Mouse (Mus musculus) testis, postnatal 10 days (tissue): ENCODE measurements at regions not wholly inside any gene's neighbourhood (a gene's known extent, or its start where the extent isn't known, plus 50 kb on each side); places are given as distances from the start of the nearest gene placed in this dataset.

ENCODE experiments used
- DNase-seq: peaks from one replicate; pipeline ENCODE4 v3.0.0; 2021; ENCODE audit warnings: low spot score

DNA sequence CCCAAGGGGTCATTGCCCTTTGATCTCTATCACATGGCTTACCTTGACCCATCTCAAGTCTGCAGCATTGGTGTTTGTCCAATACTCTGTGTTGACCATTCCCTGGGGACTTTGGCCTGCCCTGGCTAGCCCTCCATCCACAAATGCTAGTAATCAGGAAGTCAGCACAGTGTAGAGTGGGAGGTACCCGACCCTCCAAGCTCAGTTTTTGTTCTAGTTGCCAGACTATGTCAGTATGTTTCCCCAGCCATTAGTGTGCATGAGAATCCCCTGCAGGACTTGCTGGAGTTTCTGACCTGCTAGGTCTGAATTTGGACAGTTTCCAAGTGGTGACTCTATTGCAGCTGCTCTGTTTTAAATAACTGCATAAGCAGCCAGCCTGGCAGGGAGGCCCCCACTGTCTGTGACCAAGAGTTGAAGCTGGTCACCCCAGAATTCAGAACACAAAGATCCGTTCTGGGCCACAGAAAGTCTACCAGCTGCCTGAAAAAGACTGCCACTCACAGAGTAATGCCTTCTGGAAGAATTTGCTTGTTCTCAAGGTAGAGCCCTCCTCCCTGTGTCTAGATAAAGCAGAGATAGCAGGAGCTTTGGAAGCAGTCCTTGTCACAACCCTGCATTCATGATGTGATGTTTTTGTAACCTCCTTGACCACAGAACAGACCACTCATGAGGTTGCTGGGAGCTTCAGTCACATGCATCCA lies 118.0 kb upstream of the Slc22a23 start:
- DNase-seq: no peak

DNA sequence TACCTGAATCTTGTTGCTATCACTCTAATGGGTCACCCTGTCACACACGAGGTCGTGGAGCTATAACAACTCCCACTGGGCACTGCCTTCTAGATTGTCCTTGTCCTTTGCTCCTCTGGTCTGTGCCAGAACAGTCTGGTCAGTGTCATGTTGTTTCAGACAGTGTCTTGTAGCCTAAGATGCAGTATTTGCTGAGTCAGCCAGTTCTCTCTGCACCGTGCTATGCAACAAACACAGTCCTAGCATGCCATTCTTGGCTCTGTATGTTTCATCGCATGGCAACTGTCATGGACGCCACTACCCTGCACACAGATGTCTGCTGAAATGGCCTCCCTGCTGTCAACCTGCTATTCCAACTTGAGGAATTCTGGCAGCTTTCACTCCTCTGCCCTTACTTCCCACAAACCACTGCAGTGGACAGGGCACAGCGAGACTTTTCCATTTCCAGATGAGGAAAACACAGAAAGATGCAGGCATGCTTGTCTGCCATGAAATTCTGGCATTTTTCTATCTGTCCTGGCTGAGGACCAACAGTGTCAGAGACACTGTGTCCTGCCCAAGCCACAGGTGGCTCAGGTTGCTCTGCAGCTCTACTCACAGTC lies 117.3 kb upstream of the Slc22a23 start:
- no peak for DNase-seq

DNA sequence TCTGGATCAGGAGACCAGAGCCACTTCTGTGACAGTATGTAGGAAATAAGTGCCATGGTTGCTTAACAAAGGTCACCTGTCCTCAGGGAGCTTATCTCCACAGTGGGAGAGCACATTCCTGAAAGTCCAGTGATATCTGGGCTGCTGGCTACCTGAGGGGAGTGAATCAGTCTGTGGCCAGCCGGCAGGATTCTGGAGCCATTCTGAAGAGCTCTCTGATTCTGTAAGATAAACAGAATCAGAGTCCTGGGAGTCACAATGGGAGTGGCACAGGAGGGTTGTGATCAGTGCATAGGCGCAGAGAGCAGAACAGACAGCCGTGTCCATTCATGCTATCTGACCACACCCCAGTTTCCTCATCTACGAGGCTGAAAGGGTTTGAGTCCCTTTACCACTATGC lies 116.0 kb upstream of the Slc22a23 start:
- DNase-seq: no peak

DNA sequence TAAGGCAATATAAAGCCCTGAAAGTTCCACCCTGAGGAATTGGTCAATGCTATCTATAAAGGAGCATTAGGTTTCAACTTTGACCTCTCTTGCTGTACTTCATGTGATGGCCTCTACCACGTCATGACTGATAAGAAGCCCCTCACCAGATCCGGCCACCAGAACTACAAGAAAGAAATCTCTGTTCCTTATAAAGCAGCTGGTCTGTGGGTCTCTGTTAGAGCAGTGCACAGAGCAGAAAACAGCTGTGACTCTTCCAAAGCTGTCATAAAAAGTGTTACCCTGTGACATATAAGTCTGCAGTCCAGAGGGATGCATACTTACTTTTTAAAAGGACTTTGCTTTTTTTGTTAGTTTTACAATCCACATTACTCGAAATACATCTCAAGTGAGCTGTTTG lies 111.1 kb upstream of the Slc22a23 start:
- DNase-seq: no peak

DNA sequence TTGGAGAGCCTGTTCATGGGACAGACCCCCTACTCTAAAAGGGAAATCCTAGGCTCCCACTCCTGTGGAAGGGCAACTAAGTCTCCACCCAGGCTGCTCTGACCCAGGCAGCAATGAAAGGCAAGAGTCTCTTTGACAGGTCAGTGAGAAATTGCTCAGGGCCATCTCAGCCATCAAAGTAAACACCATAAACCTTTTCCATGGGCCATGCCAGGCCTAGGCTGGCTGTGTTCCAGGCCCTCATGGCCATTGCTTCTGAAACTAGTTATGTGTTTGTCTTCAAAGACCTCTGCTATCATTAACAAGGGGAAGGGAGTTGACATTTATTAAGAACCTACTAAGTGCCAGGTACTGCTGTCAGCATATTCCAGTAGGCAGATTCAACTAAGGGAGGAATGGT lies 101.8 kb upstream of the Slc22a23 start:
- DNase-seq: no peak

DNA sequence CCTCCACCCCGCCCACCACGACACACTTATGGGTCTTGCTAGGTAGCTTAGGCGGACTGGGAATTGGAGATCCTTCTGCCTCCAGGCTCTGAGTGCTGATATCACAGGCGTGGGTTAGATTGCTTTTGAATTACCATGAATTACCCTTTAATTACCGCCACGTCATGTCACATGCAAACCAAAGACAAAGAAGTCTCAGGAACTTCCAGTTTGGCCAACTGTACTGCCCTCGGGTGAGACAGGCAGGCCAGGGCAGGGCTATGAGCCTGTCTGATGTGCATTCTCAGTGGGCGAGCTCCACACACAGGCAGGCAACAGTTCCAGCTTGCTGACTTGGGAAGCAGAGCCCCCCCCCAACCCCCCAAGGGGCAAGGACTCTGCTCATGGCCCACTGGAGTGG lies 101.3 kb upstream of the Slc22a23 start:
- no peak for DNase-seq

DNA sequence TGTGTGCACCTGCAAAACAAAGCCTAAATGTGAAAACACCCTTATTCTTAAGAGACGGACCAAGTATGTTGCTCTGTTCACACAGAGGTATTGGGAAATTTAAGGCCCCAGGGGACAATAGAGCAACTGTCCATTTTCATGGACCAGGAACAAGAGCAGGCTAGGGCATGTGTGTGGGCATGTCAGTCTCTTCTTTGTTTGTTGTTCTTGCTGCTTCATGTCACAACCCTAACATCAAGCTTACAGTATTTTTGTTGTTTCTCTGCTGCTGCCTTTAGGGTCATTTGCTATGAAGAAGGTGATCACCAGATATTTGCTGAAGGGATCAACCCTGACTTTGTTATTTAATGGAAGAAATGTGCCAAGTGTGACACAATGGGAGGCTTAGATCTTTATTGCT lies 96.4 kb upstream of the Slc22a23 start:
- DNase-seq: no peak

DNA sequence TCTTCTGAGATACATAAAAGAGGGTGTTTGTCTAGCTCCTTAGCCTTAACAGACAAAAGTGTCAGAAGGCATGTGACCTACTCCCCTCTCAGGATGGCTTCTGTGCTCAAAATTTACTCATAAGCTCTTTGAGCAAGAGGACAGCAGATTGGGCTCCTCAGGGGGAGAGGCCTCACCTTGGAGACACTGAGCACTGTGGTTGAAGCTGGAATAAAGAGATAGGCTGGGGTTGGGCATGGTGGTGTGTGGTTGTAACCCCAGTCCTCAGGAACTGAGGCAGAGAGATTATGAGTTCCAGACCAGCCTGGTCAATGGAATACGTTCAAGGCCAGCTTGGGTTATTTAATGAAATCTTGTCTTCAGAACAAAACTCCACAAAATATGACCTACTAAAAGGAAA lies 82.5 kb upstream of the Slc22a23 start:
- DNase-seq: no peak

DNA sequence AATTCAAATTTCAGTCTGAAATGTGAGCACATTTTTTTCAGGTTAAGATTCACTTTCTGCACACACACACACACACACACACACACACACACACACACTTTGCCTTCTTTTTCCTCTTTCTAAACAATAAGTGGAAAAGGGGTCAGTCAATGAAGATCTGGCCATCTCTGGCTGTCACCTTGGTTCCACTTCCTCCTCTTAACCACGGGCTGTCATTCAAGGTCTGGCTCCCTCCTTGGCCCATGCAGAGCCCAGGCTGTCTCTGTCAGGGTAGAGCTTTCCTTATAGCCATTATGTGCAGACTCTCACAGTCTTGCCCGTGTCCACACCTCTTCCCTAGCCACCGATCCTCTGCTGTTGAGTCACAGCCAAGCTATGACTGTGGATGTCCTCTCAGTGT lies 79.9 kb upstream of the Slc22a23 start:
- DNase-seq: peak; percentile 28

DNA sequence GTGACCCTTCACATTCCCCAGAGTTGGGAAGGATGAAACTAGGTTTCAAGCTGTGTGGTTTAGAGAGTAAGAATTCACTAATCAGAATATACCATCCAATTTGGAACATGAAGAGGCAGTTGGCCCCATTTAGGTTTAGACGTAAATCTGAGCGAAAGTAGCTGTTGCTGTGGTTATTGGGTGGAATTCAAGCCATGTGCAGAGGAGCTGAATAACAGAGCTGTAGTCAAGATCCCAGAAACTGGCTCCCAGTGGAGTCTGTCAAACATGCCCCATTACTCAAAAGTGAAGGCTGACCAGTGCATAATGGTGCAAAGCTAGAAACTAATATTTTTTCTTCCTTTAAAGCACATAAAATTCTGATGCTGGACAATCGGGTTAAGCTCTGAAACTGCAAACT lies 76.7 kb upstream of the Slc22a23 start:
- DNase-seq: no peak

DNA sequence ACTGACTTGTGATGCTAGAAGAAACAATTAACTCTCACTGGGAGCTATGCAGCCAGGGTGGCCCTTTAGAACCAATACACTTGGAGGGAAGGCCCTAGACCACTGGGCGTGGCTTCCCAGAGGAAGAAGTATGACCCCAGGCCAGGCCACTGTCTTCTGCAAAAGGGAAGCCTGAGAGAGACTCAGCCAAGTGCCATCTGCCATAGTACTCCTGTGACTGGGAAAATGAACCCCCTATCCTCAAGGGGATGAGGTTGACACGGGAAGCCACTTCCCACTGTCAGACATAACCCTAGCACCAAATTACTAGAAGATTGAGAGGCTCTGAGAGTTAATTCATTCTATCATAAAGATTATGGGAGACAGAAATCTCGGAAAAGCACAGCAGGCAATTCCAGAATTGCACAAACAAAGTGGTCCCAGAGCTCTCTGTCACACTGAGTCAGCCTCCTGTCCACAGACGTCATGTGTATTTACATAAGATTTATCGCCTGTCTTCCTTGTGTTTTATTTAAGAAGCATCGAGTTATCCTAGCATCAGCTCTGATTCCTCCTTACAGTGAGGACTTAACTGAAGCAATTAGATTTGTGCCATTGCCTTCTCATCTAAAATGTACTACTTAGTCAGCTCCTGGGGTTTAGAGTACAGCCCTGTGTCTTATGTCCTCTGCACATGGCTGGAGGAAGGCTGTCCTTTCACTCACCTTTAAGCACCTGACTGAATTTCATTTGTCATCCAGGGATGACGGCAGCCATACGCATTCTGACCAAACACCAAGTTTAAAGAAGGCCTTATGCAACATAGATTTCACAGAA lies 75.6 kb upstream of the Slc22a23 start:
- DNase-seq: no peak

DNA sequence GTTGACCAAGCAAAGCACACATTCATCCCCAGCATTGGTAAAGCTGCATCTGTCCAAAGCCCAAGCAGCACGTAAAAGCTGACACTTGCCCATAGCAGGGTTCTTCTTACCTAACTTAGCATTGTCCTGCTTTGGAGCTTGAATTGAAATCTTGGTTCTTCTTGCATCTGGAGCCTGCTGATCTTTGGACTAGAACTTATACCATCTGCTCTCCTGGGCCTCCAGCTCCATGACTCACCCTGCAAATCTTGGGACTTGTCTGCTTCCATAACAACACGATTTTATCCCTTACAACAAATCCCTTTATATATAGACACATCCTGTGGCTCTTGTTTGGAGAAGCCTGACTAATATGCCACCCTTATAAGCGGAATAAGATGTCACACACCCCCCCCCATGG lies 74.1 kb upstream of the Slc22a23 start:
- DNase-seq: no peak

DNA sequence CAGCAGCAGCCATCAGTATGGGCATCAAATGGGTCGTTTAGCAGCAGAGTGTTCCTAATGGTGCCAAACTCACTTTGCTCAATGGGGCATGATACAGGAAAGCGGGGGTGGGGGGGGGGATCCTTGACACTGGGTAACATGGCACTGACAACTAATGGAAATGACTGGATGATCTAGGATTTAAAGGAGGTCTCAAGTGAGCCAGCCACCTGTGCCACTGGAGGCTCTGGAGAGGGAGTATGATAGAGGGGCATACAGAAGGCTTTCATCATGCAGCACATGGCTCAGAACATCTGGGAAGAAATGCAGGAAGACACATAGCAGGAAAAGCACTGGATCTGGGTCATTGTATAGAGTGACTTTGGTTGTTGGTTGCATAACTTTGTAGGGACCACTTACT lies 71.6 kb upstream of the Slc22a23 start:
- DNase-seq: no peak

DNA sequence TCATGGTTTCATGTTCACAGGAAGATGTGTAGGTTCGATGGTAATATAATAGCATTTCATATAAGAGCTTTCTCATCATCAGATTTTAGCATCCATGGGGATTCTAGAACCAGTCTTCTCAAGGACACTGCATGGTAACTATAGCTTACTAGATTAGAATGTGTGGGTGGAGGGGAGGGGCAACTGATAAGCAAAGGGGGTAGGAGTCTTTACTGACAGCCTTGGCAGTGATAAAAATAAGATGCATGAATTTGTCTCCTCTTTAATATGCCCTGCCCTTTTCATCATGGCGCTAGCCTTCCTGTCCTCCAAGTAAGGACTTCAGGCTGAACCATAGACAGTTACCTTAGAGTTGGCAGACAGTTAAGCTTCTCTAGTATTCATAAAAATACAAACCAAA lies 69.6 kb upstream of the Slc22a23 start:
- no peak for DNase-seq

DNA sequence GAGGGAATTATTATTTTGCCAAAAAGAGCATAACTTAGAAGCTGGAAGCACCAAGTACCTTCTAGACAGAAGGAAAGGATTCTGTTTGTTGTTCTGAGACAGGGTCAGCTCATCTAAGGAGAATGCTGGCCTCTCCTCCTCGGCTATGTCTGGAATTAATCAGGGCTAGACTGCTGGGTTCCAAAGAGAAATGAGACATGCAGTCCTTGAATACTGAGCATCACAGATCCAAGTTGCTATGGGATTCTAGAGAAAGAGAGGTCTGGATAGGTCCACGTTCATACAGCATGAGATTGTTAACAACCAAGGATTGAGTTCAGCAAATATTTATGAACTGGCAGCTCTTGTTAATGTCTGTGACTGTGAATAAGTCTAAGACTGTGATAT lies 63.7 kb upstream of the Slc22a23 start:
- DNase-seq: no peak

DNA sequence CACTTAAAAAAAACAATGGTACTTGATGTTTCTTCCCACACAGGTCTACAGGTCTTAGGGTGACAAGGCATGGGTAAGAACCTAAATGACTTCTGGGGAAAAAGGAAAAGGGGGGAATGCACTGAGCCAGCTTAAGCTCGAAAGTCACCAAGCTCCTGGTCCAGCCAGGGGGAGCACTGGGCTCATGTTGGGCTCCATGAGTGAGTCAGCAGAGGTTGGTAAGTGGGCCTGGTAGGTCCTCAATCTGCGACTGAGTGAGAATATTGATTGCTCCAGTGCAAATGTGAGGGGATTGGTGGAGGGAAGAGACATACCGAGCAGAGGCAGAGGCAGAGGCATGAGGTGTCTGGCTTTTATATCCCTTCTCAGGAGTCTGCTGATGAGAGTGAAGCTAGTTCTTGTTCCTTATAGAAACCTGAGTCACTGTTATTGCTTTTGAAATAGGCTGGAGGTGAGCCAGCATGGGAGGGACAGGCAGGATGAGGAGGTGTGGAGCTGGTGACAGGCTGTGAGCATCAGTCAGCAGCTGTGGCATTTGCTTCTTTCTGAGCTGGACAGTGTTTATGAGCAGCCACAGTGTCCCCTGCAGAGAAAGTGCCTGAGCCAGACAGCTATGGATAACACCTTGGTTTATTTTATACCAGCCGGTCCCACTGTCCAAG lies 63.2 kb upstream of the Slc22a23 start:
- DNase-seq: no peak

DNA sequence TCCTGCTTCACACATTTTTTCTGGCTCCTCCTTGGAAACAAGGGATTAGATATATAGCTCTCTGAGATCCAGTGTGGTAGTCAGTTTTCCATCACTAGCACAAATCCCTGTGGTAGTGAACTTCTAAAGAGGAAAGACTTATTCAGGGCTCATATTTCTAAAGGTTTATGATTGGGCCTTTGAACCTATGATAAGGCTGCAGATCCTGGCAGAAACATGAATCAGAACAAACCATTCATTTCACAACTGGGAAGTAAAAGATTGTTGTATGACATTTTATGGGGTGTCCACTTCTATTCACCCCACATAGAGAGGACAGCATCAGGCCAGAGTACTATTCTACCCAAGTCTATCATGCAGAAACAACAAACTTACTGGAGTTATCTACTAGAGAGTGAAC lies 61.3 kb upstream of the Slc22a23 start:
- no peak for DNase-seq

DNA sequence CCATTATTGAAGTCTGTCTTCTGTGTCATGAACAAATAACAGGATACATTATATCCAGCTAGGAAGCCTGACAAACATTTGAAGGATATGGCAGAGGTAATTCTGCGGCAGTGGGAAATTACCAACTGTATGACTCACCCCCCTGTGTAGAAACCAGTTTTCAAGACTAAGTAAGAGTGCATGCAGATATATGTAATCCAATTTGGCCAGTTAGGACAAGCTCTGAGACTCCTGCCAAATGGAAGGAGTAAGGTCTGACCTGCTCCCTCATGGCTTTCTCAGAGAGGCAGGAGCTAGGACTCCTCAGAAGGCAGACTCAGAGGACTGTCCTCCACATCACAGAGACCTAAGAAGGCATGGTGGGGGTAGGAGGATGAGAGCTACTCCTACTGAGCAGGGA lies 57.6 kb upstream of the Slc22a23 start:
- no peak for DNase-seq

DNA sequence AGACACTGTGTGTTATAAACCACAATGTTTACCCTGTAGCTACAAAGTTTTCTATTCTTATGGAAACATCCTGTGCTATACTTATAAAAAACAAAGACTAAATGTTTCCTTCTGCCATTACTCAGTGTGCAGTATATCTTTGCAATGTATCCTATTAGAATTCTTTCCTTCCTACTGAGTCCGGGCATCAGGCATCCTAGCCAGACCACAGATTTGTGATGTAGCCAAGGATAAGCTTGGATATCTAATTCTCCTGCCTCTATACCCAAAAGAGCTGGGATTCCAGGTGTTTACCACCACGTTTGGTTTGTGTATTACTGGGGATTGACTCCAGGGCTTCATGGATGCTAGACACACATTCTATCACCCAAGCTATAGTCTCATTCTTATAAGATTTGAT lies 56.0 kb upstream of the Slc22a23 start:
- no peak for DNase-seq

DNA sequence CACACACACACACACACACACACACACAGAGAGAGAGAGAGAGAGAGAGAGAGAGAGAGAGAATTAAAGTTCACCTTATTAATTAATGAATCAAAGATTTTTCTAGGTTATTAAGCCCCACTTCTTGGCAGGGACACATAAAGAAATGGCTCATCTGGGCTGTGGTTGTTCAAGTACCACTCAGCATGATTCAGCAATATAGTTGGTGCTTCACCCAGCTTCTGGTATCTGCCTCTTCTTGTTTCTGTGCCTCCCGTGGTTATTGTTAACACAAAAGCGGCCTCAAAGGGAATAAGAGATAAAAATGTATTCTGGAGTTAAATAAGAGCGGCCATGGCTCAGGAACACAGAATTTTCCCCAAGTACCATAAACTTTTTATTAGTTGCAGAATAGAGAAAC lies 53.9 kb upstream of the Slc22a23 start:
- no peak for DNase-seq

DNA sequence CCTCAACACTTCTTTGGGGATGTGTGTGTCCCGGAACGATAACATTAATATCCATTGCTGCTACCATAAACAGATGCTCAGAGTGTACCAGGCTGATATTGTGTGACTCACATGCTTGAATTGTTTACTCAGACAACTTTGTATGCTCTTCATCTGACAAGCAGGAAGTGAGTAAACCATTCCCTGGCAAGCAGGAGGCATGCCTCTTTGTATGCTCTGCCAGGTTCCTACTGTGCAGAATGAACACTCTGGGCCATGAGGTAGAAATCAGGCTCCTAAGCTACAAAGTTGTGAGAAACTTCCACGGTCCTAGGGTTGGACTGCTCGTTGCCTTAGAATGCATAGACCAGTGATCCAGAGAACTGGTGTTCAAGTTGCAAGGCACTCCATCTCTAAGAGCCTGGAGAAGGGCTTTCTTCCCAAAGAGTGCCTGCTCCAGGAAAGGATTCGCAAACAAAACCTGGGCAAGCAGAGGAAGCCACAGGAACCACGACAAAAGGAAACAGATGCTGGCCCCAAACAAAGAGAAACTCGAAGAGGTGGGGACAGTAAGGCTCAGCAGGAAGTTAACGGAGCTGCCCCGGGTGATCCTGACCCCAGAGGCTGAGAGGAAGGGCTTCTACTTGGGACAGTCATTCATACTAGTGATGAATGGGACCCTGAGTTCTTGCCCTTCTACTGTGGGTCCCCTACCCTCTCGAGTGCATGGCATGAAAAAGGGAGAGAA lies 53.2 kb upstream of the Slc22a23 start:
- no peak for DNase-seq

DNA sequence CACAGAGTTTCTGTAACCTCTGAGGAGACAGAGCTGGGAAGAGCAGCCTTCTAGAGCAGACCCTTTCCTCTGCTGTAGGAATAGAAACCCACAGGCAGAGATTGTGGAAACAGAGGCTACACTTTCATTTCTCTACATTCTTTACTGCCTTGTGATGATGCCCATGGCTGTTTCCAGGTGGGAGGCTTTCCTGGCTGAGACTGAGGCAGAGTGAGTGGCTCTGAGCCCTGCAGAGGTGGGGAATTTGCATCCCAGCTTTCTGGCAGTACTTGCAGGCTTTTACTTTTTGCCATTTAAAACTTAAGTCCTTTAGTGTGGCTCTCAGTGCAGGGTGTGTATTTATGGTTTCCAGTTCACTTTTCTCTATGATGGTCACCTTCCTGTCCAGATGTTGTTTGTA lies 50.5 kb upstream of the Slc22a23 start:
- no peak for DNase-seq
